Mouse (Mus musculus): Measurements from ENCODE around the gene Kctd20. TPM values are rescaled to one million over a fixed set of nuclear protein-coding genes. Genes with fewer than 3 reads are reported as not detected.

Gene Kctd20
- total RNA-seq, 2 experiments from 2014 or later, result 131 to 222 TPM

GRCm38 (mm10) chr17:29016705-29017104 lies 65.0 kb downstream of the Kctd20 start:
- ATAC-seq (ENCODE audit: poor library complexity, severe bottlenecking), result no peak

GRCm38 (mm10) chr17:29018292-29018984 lies 66.7 kb downstream of the Kctd20 start:
- ATAC-seq (ENCODE audit: poor library complexity, severe bottlenecking), result no peak

Other genes with a start within 250 kb of the Kctd20 start
- 5.9 and 8.8 TPM in 2 replicates for gene AC170998.1, start 225.9 kb upstream of the Kctd20 start, total RNA-seq (2015)
- 1.4 and 3.7 TPM in 2 replicates for gene AC170998.1, start 225.9 kb upstream of the Kctd20 start, total RNA-seq (2017)
- 12.2 and 17.0 TPM in 2 replicates for gene Mapk13, start 182.7 kb upstream of the Kctd20 start, total RNA-seq (2015)
- 21.3 and 32.8 TPM in 2 replicates for gene Mapk13, start 182.7 kb upstream of the Kctd20 start, total RNA-seq (2017)
- gene Brpf3, start 150.9 kb upstream of the Kctd20 start, total RNA-seq (2015), result 22.5 and 22.6 TPM in 2 replicates
- gene Brpf3, start 150.9 kb upstream of the Kctd20 start, total RNA-seq (2017), result 4.4 and 8.3 TPM in 2 replicates
- 0.11 and 0.58 TPM in 2 replicates for gene Pnpla1, start 93.5 kb upstream of the Kctd20 start, total RNA-seq (2015)
- 0.57 and 0.92 TPM in 2 replicates for gene Pnpla1, start 93.5 kb upstream of the Kctd20 start, total RNA-seq (2017)
- gene 4930539E08Rik, start 36.6 kb upstream of the Kctd20 start, total RNA-seq (2015), result 0.18 TPM in 1 of 2 replicates, not detected in the other
- 0.08 and 0.40 TPM in 2 replicates for gene 4930539E08Rik, start 36.6 kb upstream of the Kctd20 start, total RNA-seq (2017)
- 0.74 and 1.2 TPM in 2 replicates for gene Pxt1, start 8.1 kb upstream of the Kctd20 start, total RNA-seq (2015)
- gene Pxt1, start 8.1 kb upstream of the Kctd20 start, total RNA-seq (2017), result 0.44 and 0.49 TPM in 2 replicates
- gene Stk38, start 56.0 kb downstream of the Kctd20 start, total RNA-seq (2015), result 312 and 327 TPM in 2 replicates
- 237 and 269 TPM in 2 replicates for gene Stk38, start 56.0 kb downstream of the Kctd20 start, total RNA-seq (2017)
- gene Srsf3, start 80.7 kb downstream of the Kctd20 start, total RNA-seq (2015), result 317 and 383 TPM in 2 replicates
- 479 and 534 TPM in 2 replicates for gene Srsf3, start 80.7 kb downstream of the Kctd20 start, total RNA-seq (2017)
- gene Cdkn1a, start 139.0 kb downstream of the Kctd20 start, total RNA-seq (2015), result 19.9 and 22.6 TPM in 2 replicates
- 3.7 and 5.8 TPM in 2 replicates for gene Cdkn1a, start 139.0 kb downstream of the Kctd20 start, total RNA-seq (2017)
- gene Rab44, start 162.2 kb downstream of the Kctd20 start, total RNA-seq (2015), result 52.2 and 62.4 TPM in 2 replicates
- gene Rab44, start 162.2 kb downstream of the Kctd20 start, total RNA-seq (2017), result 104 and 105 TPM in 2 replicates